Mouse (Mus musculus) right cerebral cortex, adult 2 months (tissue): ENCODE results near the gene Dglucy.

Experiments used
- DNase-seq, 2 experiments: peaks; one replicate each; pipeline ENCODE4 v3.0.0; 2021 to 2022; ENCODE audit warnings: low spot score in 2 of 2

Gene Dglucy

GRCm38 (mm10) chr12:100878556-100878955 is 99.7 kb downstream of the Dglucy start:
- no peak for DNase-seq

GRCm38 (mm10) chr12:100883168-100883567 is 104.3 kb downstream of the Dglucy start:
- DNase-seq, result no peak

GRCm38 (mm10) chr12:100885585-100885984 is 106.7 kb downstream of the Dglucy start:
- no peak for DNase-seq

GRCm38 (mm10) chr12:100886877-100887276 is 108.0 kb downstream of the Dglucy start:
- DNase-seq, result no peak

GRCm38 (mm10) chr12:100887801-100888258 is 109.0 kb downstream of the Dglucy start:
- DNase-seq, result peak; percentile 69 to 79

GRCm38 (mm10) chr12:100890548-100890947 is 111.7 kb downstream of the Dglucy start:
- DNase-seq, result no peak

GRCm38 (mm10) chr12:100895504-100895903 is 116.6 kb downstream of the Dglucy start:
- DNase-seq, result no peak

- DNase-seq, result no peak
These were observed 117.8 kb downstream of the Dglucy start for GRCm38 (mm10) chr12:100896661-100897060.

GRCm38 (mm10) chr12:100897736-100898650 is 119.1 kb downstream of the Dglucy start:
- DNase-seq, result no peak

- DNase-seq, result peak; percentile 43 to 59
These were observed 120.3 kb downstream of the Dglucy start for GRCm38 (mm10) chr12:100899111-100899640.

GRCm38 (mm10) chr12:100900901-100901300 is 122.0 kb downstream of the Dglucy start:
- DNase-seq, result no peak

GRCm38 (mm10) chr12:100901386-100901785 is 122.5 kb downstream of the Dglucy start:
- DNase-seq, result no peak

GRCm38 (mm10) chr12:100903761-100904160 is 124.9 kb downstream of the Dglucy start:
- DNase-seq, result no peak

- no peak for DNase-seq
These were observed 128.0 kb downstream of the Dglucy start for GRCm38 (mm10) chr12:100906861-100907260.

GRCm38 (mm10) chr12:100907598-100908297 is 128.9 kb downstream of the Dglucy start, which contains the start of gene Gpr68:
Gene Gpr68 (minus strand): TSS chr12:100908198.
- DNase-seq, result no peak

- DNase-seq, result no peak
These were observed 129.6 kb downstream of the Dglucy start for GRCm38 (mm10) chr12:100908298-100909034.

- no peak for DNase-seq
These were observed 130.9 kb downstream of the Dglucy start for GRCm38 (mm10) chr12:100909765-100910164.

- DNase-seq, result peak; percentile 49 to 58
These were observed 131.9 kb downstream of the Dglucy start for GRCm38 (mm10) chr12:100910731-100911130.

GRCm38 (mm10) chr12:100924646-100925339 is 145.9 kb downstream of the Dglucy start:
- DNase-seq, result no peak

- DNase-seq, result peak; percentile 50 to 86
These were observed 147.1 kb downstream of the Dglucy start for GRCm38 (mm10) chr12:100925644-100926619.
